Mouse (Mus musculus) granulocyte monocyte progenitor cell, adult 5-6 weeks (primary cell): ENCODE results near the gene Cemip2. TPM values are rescaled to one million over a fixed set of nuclear protein-coding genes. Genes with fewer than 3 reads are reported as not detected.

ENCODE experiments used
- total RNA-seq, 2 experiments: library from RNA; stranded (forward) in 1 of 2; stranded (reverse) in 1 of 2; fragments of 200-712, 200-1000 nt in 1 of 2; fragments of >200 nt in 1 of 2; fragmentation: Nextera tagmentation in 1 of 2; gene quantifications; 2 replicates each; pipeline ENCODE4 v1.2.3; 2014 to 2017

Gene Cemip2
- total RNA-seq, 2 experiments from 2014 or later: 13.9 to 24.0 TPM

Other genes starting within 250 kb of the Cemip2 start
- gene 1110059E24Rik, start 125.4 kb upstream of the Cemip2 start, total RNA-seq (2014; fragmentation: Nextera tagmentation): 35.7 and 39.1 TPM in 2 replicates
- 88.0 and 90.1 TPM in 2 replicates for gene 1110059E24Rik, start 125.4 kb upstream of the Cemip2 start, total RNA-seq (2017)
- 57.7 and 62.0 TPM in 2 replicates for gene Abhd17b, start 125.2 kb upstream of the Cemip2 start, total RNA-seq (2014; fragmentation: Nextera tagmentation)
- gene Abhd17b, start 125.2 kb upstream of the Cemip2 start, total RNA-seq (2017): 63.0 and 66.5 TPM in 2 replicates